Mouse (Mus musculus) layer of hippocampus, adult 11-12 months (tissue): ENCODE measurements around the gene Nup155.
A peak's percentile ranks its signal among the peaks of the same experiment; 100 is the strongest.
"Not testable (repeated sequence)": the region's sequence is repeated elsewhere in the genome, so short reads cannot be mapped to it uniquely, and the experiment has no call there.

Source experiments
- DNase-seq: peaks from one replicate; pipeline ENCODE4 v3.0.0; 2022; ENCODE audit warnings: low spot score

Gene Nup155

DNA sequence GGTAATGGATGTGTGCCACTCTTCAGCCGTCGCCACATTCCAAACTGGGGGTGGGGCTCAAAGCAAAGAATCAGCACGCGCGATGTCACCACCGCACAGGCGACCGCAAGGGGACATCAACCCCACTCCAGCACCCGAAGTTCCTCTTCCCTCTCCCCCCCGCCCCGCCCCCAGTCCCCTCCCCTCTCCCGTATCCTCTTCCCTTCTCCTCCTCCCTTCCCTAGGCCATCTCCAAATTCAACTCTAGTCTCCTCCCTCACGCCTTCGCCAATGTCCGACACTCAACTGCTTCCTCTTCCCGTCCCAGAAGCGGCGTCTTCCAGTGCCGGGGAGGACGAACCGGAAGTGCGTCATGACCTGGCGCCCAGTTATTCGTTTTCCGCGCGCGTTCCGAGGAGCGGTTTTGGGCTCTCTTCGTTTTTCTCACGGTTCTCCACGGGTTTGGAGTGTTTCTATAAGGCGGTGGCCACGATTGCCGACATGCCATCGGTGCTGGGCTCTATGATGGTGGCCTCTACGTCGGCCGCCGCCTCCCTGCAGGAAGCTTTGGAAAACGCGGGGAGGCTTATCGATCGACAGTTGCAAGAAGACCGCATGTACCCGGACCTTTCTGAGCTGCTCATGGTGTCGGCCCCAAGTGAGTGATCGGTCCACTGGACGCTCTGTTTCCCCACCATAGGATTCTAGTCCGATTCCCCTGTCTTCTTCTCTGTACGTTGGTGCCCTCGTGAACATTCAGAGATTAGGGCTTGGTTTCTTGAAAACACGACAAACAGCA is at the start of gene Nup155:
Gene Nup155 (plus strand): TSS at position 308 of the 778 bp plus-strand sequence.
- peak; percentile 92 for DNase-seq

DNA sequence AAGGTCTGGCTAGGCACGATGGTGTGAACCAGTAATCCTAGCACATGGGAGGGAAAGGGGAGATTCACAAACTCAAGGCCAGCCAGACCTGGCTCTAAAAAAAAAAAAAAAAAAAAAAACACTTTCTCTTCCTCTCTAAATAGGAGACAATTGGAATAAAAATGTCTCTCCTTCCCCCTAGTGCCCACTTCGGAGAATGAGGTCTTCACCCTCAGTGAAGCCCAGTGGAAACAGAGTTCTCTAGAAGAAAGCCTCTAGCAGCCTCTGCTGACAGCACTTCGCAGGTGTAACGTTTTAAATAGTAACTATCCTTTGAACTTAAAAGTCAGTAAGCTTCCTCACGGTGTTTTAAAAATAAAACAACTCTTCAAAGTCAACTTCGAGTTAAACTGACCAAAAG is 43.9 kb upstream of the Nup155 start:
- DNase-seq: no peak

DNA sequence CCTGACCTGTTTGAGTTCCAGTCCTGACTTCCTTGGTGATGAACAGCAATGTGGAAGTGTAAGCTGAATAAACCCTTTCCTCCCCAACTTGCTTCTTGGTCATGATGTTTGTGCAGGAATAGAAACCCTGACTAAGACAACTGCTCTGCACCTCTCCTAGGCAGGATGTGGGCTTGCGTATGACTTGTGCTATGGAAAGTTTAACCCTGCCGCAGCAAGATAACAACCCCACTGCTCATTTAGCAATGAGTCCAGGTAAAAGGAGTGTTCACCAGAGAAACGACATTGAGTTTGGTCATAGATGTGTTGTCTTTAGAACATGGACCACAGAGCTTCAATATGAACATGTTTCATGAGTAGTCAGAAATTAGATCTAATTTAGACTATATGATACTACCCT is 35.9 kb upstream of the Nup155 start:
- DNase-seq: not testable (repeated sequence)

DNA sequence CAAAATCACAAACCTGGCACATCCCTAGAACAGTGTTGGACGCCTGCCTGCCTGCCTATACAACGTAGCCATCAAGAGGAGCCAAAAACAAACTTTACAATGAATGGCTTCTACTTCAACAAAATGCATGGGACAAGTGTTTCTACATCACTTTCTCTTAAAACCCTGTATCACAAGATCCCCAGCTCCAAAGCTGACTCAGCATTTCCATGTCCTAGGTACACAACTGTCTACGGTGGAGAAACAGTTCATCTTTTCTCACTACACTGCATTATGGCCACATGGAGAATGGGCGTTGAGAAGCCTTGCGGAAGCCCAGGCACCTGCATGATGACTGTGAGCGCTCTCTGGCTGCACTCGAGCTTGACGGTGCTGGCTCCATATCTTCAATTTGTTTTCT is 26.9 kb upstream of the Nup155 start:
- DNase-seq: no peak

DNA sequence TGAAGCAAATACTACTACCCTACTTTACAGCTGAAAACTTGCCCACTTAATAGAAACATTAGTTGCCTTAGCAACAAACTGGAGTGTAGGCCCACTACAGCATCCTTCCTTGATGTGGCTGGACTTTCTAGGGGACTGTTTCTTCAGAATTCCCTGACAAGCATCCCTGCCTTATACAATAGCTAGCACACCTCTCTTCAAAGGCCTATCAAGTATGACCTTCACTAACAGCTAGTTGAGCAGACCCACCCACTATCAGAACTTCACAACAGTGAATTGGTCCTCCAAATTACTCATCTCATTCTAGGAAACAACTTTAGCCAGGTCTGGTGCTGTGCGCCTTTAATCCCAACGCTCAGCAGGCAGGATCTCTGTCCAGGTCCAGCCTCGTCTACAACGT is 21.8 kb upstream of the Nup155 start:
- no peak for DNase-seq

DNA sequence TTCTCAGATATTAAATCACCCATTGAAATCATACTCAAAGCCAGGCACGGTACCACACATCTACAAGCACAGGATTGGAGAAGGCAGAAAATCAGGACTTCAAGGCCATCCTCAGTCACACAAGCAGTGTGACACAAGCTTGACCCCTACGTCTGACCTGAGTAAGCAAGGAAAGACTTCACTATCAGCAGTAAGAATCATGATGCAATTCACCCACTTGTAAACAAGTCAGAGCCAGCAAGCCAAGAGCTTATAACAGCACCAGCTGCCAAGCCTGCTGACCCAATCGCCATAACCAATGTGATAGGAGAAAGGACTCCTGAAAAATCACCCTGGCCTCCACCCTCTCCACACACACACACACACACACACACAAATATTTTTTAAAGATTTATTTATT is 20.4 kb upstream of the Nup155 start:
- no peak for DNase-seq

DNA sequence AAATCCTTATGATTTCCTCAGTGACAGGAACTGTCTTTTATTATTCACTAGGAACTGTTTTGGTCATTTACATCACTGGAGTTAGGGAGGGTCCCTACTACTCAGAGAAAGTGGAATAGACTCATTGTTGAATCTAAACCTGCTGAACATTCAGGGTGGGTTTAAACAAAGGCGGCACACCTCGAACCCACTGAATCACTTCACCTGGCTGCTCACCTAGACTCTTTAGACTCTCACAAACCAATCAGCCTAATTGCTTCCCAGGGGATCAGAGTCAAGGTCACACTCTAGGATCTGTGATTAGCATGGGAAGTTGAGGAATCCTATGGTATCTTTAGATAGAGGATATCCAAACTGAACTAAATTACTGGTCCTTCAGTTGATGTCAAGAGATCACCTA is 18.4 kb upstream of the Nup155 start:
- no peak for DNase-seq

DNA sequence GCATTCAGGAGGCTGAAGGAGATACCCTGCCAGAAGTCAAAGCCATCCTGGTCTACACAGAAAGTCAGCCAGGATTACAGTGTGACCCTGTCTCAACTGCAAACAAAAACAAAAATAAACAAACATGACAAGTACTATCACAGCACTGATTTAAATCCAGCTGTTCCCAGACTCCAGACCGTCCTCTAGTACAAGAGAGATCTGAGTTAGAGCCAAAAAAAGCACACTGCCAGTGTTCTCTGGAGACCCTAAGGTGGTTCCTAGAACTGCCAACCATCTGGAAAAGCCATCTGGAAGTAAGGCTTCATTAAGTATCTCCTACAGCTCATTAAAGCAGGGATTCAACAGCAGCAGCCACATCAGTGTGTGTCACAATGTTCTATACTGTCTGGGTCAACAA is 16.4 kb upstream of the Nup155 start:
- not testable (repeated sequence) for DNase-seq

DNA sequence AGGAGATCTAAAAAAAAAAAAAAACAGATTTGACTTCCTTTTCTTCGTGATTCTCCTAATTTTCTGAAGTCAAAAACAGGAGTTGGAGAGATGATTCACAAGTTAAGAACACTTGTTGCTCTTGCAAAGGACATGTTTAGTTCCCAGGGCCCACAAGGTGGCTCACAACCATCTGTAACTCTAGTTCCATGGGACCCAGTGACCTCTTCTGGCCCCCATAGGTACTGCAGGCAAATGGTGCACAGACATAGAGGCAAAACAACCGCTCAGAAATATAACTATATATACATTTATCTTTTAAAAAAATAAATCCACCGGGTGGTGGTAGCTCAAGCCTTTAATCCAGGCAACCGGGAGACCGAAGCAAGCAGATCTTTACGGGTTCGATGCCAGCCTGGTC is 11.2 kb upstream of the Nup155 start:
- DNase-seq: peak; percentile 46

DNA sequence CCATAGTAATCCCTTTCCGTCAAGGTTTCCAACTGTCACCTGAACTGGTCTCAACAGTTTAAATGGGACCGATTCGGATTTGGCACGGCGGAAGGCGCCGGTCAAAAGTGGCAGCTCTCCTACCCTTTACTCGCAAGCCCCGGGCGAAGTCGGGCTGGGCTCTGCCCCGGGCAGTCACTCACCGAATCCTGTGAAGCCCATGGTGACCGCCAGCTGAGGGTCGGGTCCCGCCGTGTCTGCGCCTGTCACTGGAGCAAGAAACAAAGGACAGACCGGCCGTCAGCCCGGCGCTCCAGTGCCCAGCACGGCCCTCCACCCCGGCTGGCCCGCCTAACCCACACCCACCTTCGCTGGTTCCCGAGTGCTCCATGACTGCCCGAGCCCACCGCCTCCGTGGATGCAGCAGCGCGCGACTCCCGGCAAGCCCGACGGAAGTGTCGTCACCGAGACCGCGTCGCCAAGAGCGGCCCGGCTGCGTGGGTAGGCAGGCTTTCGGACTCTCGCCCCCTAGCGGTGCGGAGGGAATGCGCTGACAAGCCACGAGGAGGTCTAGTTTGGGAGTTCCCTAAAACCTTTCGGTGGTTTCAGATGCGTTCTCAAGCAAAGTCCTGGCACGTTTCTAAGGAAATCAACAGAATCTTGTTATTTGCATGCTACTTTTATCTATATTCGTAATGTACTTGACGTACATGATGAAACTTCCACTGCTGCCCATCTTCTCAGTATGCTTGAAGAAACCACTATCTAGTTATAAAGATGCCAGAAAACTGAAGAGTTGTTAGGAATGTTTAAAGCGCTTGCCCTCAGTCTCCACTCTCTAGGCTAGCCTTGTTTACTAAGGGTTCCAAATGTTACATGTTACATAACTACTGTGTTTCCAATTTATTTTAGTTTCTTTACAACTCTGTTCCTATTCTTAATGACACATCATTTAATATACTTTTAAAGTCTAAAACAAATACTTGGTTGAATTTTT is 10.0 kb upstream of the Nup155 start, which contains the start of gene Wdr70:
Gene Wdr70 (minus strand): TSS at position 436 of the 976 bp plus-strand sequence.
- DNase-seq: peak; percentile 97

DNA sequence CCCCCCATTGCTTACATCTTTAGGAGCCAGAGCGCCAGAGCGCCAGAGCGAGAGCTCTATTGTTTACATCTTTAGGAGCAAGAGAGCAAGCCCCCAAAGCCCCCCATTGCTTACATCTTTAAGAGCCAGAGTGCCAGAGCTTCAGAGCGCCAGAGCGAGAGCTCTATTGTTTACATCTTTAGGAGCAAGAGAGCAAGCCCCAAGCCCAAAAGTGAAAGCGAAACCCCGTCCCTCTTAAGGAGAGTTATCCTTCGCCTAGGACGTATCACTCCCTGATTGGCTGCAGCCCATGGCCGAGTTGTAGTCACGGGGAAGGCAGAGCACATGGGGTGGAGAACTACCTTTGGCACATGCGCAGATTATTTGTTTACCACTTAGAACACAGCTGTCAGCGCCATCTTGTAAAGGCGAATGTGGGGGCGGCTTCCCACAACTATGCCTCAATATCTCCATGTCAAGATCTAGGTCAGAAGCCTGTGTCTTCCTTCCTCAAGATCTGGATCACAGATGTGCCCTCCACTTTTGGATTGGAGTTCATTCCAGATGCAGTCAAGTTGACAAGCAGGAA is 7.0 kb upstream of the Nup155 start:
- DNase-seq: not testable (repeated sequence)

DNA sequence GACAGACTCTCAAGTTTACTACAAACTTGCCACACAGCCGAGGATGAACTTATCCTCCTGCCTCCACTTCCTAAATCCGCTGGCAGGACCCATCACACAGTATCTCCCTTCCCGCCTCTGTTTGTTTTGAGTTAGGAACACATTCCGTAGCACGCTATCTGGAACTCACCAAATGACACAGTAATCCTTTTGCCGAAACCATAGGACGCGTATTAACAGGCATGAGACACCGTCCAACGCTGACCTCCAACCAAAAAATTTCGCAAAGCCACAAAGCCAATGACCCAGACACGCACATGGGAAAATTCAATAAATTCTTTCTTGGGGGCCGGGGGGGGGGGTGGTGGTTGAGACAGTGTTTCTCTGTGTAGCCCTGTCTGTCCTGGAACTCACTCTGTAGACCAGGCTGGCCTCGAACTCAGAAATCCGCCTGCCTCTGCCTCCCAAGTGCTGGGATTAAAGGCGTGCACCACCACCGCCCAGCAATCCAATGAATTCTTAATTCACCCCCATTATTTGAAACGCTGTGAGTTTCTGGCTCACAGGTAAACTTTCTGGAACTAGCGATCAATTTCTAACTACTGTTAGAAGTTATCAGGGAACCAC is 610 bp upstream of the Nup155 start:
- DNase-seq: no peak

DNA sequence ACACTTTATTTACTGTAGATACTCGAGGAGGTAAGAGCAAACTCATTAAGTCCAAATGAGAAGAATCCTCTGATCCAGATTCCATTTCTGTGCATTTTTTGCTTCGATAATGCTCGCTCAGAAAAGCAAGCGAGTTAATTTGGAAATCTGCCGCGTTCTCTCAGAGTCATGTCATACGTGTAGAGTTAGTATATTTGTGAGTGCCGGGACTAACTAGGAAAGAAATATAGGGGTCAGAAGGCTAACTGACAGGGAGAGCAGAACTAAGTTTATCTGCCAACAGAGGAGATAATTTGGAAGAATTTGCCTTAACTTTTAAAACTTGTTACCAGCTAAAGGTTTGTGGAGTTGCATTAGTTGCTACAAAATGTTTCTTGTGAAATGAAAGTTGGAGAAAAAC is 709 bp downstream of the Nup155 start:
- no peak for DNase-seq

DNA sequence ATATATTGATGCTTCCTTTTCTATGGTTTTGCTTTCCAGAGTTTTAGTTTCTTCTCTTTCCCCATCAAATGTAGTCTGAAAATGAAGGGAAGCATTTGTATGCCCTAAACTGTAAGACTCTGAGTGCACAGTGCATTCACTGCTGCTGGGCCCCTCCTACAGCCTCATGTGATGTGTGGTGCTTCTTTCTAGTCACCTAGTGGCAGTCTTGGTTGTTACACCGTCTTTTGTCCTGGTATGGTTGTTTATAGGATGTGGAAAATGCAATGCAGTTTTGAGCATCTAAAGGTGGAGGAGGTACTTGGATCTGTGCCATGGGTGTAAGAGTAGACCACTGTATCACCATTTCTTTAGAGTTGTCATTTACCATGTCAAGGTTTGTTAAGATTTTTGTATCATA is 20.2 kb downstream of the Nup155 start:
- DNase-seq: no peak

DNA sequence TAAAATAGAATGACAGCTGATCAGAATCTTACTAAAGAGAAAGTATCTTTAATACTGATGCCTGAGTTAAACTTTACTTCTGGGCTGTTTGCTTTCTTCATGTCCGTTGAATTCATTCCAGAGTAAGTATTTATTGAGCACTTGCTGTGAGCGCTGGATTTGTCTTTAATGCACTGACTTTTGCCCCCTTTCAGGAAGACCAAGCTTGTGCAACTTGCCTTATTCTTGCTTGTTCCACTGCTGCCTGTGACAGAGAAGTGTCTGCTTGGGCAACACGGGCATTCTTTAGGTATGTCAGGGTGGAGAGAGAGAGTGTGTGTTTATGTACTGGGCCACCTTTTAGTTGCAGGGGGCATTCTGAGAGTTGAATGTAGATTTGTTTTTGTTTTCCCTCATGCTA is 22.2 kb downstream of the Nup155 start:
- DNase-seq: no peak

DNA sequence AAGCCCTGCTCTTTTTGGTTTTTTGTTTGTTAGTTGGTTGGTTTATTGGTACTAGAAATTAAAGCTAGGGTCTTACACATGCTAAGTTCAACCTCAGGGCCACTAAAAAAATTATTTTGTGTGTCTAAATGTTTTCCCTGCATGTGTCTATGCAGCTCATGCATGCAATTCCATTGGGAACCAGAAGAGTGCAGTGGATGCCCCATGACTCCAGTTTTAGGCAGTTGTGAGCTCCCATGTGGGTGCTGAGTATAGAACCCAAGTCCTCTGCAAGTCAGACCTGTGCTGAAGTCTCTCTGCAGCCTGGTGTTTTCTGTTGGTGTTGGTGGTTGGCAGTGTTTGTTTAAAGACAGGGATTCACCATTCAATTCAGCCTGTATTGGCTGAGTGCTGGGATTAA is 22.7 kb downstream of the Nup155 start:
- no peak for DNase-seq

DNA sequence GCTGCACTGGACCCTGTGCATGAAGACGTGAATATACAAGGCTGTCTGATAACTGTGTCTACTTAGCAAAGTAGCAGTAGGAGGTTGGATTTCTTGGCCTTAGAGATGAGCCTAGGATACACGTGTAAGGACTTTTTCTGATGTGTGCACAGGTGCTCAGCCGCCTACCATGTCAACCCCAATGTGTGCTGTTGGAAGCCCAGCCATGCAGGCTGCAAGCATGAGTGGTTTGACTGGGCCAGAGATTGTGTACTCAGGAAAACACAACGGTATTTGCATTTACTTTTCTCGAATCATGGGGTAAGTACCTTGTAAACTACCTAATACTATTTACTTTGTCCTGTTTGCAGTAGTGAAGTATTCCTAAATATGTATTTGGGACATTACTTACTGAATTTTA is 26.5 kb downstream of the Nup155 start:
- DNase-seq: no peak

DNA sequence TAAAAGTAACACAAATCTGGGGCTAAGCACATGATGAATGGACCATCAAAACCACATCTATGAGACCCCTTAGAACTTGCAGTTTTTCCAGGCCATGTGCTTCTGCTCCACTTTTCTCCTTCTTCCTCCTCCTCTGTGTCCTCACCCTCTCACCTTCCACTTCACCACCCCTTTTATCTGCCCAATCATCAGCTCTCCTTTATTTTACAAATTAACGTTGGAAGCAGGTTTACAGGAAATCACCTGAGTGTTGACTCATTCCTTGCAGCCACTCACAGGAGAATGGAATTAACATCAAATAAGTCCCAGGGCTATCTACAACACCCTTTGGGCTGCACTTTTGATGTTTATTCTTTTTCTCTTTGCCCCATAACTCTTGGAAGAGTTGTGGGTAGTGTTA is 52.8 kb downstream of the Nup155 start:
- DNase-seq: no peak

DNA sequence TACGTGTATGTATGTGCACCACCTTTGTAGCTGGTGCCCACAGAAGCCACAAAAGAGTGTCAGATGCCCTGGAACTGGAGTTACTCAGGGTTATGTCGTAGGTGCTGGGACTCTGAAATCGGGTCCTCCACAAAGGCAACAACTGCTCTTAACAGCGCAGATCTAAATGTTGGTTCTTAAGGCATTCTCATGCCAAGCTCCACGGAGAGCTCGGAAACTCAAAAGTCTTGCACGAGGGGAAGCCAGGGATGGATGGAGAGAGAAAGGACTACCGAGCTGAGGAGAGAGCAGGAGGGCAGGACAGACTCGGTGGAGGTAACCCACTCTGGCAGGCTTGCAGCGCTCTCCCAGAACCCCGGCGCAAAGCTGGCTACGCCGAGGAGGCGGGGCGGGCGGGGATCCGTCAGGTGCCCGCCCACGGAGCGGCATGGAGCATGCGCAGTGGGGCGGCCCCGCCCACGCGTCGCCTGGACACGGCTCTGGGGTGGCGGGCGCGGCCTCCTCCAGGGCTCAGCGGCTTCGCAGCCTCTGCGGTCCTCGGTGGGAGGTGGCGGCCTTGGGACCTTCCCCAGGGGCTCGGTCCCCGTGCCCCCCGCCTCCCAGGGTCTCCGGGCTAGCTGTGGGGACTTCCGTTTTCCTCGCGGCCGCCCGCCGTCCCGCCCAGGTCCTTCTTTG is 59.7 kb downstream of the Nup155 start, which contains the start of gene Cplane1:
Gene Cplane1 (plus strand): TSS at position 516 of the 675 bp plus-strand sequence.
- peak; percentile 94 for DNase-seq

DNA sequence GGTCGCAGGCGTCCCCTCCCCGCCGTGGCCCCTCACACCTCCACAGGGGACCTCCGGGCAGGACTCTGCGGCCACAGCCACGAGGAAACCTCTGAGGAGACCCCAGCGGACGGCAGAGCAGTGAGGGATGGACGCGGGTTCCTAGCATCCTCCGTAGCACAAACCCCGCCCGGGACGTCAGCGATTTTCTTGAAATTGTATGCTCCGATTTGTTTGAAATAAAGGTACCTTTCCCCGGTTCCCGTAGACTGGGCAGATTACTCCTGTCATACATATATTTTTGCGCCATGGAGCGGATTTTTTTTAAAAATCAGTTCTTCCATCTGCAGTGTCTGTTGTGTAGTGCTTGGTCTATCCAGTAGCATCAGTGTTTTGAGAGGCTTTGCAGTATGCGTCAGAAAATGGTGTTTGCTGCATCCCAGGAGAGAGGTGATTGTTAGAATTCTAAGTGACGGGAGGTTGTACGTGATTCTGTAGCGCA is 60.2 kb downstream of the Nup155 start:
- DNase-seq: no peak

DNA sequence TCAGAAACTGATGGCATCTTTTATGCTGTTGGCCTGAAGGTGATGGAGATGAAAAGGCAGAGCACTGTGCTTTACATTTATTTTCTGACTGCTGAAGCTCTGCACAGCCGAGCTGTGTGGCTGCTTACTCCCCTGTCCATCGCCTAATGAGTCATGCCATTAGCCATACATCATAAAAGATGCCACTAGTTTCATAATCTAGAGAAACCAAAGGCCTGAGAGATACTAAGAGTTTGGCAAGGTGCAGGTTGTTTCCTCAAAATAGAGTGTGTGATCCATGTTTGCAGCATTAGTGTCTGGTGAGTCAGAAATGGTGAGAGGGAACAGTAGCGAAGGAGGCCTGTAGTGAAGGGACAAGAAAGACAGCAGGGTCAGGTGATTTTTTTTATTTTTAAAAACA is 80.5 kb downstream of the Nup155 start:
- DNase-seq: no peak
